Mouse (Mus musculus): ENCODE data around the gene Ptov1. TPM values are rescaled to one million over a fixed set of nuclear protein-coding genes. Genes with fewer than 3 reads are reported as not detected.

The Ptov1 gene
- polyA plus RNA-seq, 1 experiment from 2014 or later, result 412 TPM

GRCm38 (mm10) chr7:44821666-44822448, 47.7 kb downstream of the Ptov1 start:
- no peak overlapping the region for H3K9ac ChIP-seq (ENCODE audit: low read depth, low read length)
- H3K4me3 ChIP-seq (replicated peaks; ENCODE audit: low read depth, low read length), result no peak overlapping the region
- no peaks in the 10 kb centered on the region for H3K27me3 ChIP-seq (ENCODE audit: insufficient read depth, low read length)
- no peak overlapping the region for H3K27ac ChIP-seq
- ATAC-seq (replicated peaks; ENCODE audit: low FRiP score, low read depth), result no peak
- no peaks in the 10 kb centered on the region for H3K36me3 ChIP-seq (ENCODE audit: insufficient read depth, low read length)
- H3K4me2 ChIP-seq (ENCODE audit: low read length), result no peak overlapping the region
- no peak for DNase-seq (ENCODE audit: low spot score)
- peak; percentile 14; the same call in 1 of the 2 replicates for TF ChIP-seq CTCF (IDR thresholded peaks at IDR 0.05; ENCODE audit: low read depth)
- H3K9me3 ChIP-seq (replicated peaks; ENCODE audit: low read length), result no peaks in the 10 kb centered on the region
- 80% methylated on average over 7 of the region's 7 CpGs for WGBS
- H3K4me1 ChIP-seq (replicated peaks; ENCODE audit: insufficient read depth, low read length), result peaks cover 23% of the 10 kb centered on the region

- Histone ChIP-seq H3K4me2 (ENCODE audit: low read length) (no peak overlapping the region), H3K36me3 (ENCODE audit: insufficient read depth, low read length) (no peaks in the 10 kb centered on the region), H3K4me3 (replicated peaks; ENCODE audit: low read depth, low read length) (no peak overlapping the region), H3K27me3 (ENCODE audit: insufficient read depth, low read length) (no peaks in the 10 kb centered on the region), H3K9ac (ENCODE audit: low read depth, low read length) (no peak overlapping the region), H3K27ac (no peak overlapping the region), H3K4me1 (replicated peaks; ENCODE audit: insufficient read depth, low read length) (peaks cover 23% of the 10 kb centered on the region), H3K9me3 (replicated peaks; ENCODE audit: low read length) (no peaks in the 10 kb centered on the region)
- ATAC-seq (replicated peaks; ENCODE audit: low FRiP score, low read depth), result no peak
- WGBS, result 81% methylated on average over 3 of the region's 3 CpGs
- TF ChIP-seq CTCF (IDR thresholded peaks at IDR 0.05; ENCODE audit: low read depth), result no peak
- DNase-seq (ENCODE audit: low spot score), result no peak
Observed at GRCm38 (mm10) chr7:44820525-44820924, 49.1 kb downstream of the Ptov1 start.

DNA sequence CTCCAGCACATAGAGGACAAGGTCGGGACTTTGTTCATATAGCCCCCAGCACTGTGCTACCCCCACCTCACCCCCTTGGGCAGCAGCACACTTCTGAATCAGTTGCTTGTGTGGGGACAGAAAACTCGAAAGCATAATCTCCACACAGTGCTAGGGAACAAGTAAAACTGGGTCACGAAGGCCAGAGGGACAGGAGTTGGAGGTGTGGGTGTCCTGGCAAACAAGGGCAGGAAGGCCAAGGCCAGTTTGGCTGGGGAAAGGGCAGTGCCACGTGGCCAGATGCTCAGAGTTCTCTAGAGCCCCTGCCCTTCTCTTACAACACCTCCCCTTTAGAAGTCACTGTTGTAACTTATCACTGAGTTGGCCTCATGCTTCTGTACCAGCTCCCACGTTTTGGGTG, 49.7 kb downstream of the Ptov1 start:
- Histone ChIP-seq H3K4me3 (replicated peaks; ENCODE audit: low read depth, low read length) (no peak overlapping the region), H3K36me3 (ENCODE audit: insufficient read depth, low read length) (no peaks in the 10 kb centered on the region), H3K9ac (ENCODE audit: low read depth, low read length) (0 out of 2 replicates have a peak overlapping the region, but pooled peaks have one; percentile 38), H3K27ac (no peak overlapping the region), H3K27me3 (ENCODE audit: insufficient read depth, low read length) (no peaks in the 10 kb centered on the region), H3K4me1 (replicated peaks; ENCODE audit: insufficient read depth, low read length) (peaks cover 23% of the 10 kb centered on the region), H3K9me3 (replicated peaks; ENCODE audit: low read length) (no peaks in the 10 kb centered on the region), H3K4me2 (ENCODE audit: low read length) (no peak overlapping the region)
- no peak for TF ChIP-seq CTCF (IDR thresholded peaks at IDR 0.05; ENCODE audit: low read depth)
- WGBS, result 42% methylated on average over 5 of the region's 5 CpGs
- ATAC-seq (replicated peaks; ENCODE audit: low FRiP score, low read depth) (no peak), DNase-seq (ENCODE audit: low spot score) (no peak)

DNA sequence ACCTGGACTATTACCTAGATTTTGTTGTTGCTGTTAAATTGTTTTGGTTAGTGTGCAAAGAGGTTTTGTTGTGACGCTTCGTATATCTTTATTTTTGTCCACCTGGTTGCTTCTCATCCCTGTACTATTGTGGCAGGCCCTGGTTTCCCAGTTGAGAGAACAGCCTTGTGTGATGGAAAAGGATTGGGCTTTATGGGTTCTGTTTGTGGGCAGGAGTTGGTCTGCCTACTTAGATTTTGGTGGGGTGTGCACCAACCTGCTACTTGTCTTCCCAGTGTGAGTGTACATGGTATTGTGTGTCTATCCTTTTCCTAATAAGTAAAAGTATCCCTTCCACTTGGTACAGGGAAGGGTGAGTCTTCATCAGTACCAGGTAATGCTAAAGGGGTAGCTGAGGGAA, 50.2 kb downstream of the Ptov1 start:
- Histone ChIP-seq H3K4me1 (replicated peaks; ENCODE audit: insufficient read depth, low read length) (peaks cover 23% of the 10 kb centered on the region), H3K36me3 (ENCODE audit: insufficient read depth, low read length) (no peaks in the 10 kb centered on the region), H3K9me3 (replicated peaks; ENCODE audit: low read length) (no peaks in the 10 kb centered on the region), H3K27me3 (ENCODE audit: insufficient read depth, low read length) (no peaks in the 10 kb centered on the region), H3K4me3 (replicated peaks; ENCODE audit: low read depth, low read length) (no peak overlapping the region; the same call in 1 of the 2 replicates), H3K9ac (ENCODE audit: low read depth, low read length) (peak overlapping the region; percentile 38; the same call in 1 of the 2 replicates), H3K4me2 (ENCODE audit: low read length) (peak overlapping the region; percentile 81), H3K27ac (0 out of 2 replicates have a peak overlapping the region, but pooled peaks have one; percentile 10)
- no peak for ATAC-seq (replicated peaks; ENCODE audit: low FRiP score, low read depth)
- no peak for DNase-seq (ENCODE audit: low spot score)
- TF ChIP-seq CTCF (IDR thresholded peaks at IDR 0.05; ENCODE audit: low read depth), result no peak
- 86% methylated on average over 2 of the region's 2 CpGs for WGBS

- peak overlapping the region; percentile 2; the same call in 1 of the 2 replicates for H3K4me3 ChIP-seq (replicated peaks; ENCODE audit: low read depth, low read length)
- DNase-seq (ENCODE audit: low spot score) (peak; percentile 16), ATAC-seq (replicated peaks; ENCODE audit: low FRiP score, low read depth) (no peak)
- no peaks in the 10 kb centered on the region for H3K36me3 ChIP-seq (ENCODE audit: insufficient read depth, low read length)
- H3K4me2 ChIP-seq (ENCODE audit: low read length), result peak overlapping the region; percentile 81
- TF ChIP-seq CTCF (IDR thresholded peaks at IDR 0.05; ENCODE audit: low read depth), result no peak
- peaks cover 23% of the 10 kb centered on the region for H3K4me1 ChIP-seq (replicated peaks; ENCODE audit: insufficient read depth, low read length)
- 0 out of 2 replicates have a peak overlapping the region, but pooled peaks have one; percentile 10 for H3K27ac ChIP-seq
- peak overlapping the region; percentile 38; the same call in 1 of the 2 replicates for H3K9ac ChIP-seq (ENCODE audit: low read depth, low read length)
- no peaks in the 10 kb centered on the region for H3K9me3 ChIP-seq (replicated peaks; ENCODE audit: low read length)
- no peaks in the 10 kb centered on the region for H3K27me3 ChIP-seq (ENCODE audit: insufficient read depth, low read length)
- WGBS, result 29% methylated on average over 6 of the region's 6 CpGs
Observed at GRCm38 (mm10) chr7:44818751-44819235, 50.8 kb downstream of the Ptov1 start.

DNA sequence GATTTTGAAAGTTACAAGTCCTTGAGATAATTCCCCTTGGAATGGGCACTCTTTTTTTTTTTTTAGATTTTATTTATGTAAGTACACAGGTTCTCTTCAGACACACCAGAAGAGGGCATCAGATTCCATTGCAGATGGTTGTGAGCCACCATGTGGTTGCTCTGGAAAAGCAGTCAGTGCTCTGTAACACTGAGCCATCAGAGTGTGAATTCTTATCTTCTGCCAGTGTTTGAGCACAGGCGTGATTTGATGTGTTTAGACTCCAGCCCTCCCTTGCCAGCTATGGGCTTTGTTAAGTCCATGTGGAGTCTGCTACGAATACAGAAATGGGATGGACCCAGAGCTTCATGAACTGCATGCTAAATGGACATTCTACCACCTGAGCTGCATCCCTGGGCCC, 51.4 kb downstream of the Ptov1 start:
- peak; percentile 54 for TF ChIP-seq CTCF (IDR thresholded peaks at IDR 0.05; ENCODE audit: low read depth)
- Histone ChIP-seq H3K36me3 (ENCODE audit: insufficient read depth, low read length) (no peaks in the 10 kb centered on the region), H3K4me3 (replicated peaks; ENCODE audit: low read depth, low read length) (0 out of 2 replicates have a peak overlapping the region, but pooled peaks have one; percentile 87), H3K4me2 (ENCODE audit: low read length) (peak overlapping the region; percentile 81), H3K27me3 (ENCODE audit: insufficient read depth, low read length) (no peaks in the 10 kb centered on the region), H3K9ac (ENCODE audit: low read depth, low read length) (peak overlapping the region; percentile 94), H3K27ac (no peak overlapping the region), H3K9me3 (replicated peaks; ENCODE audit: low read length) (no peaks in the 10 kb centered on the region), H3K4me1 (replicated peaks; ENCODE audit: insufficient read depth, low read length) (peaks cover 23% of the 10 kb centered on the region)
- 26% methylated on average over 2 of the region's 2 CpGs for WGBS
- DNase-seq (ENCODE audit: low spot score) (no peak), ATAC-seq (replicated peaks; ENCODE audit: low FRiP score, low read depth) (no peak)

Measured in kidney, postnatal 0 days (tissue).